Mouse (Mus musculus): ENCODE data around the gene Lpar3. TPM values are rescaled to one million over a fixed set of nuclear protein-coding genes. Genes with fewer than 3 reads are reported as not detected.
A peak's percentile ranks its signal among the peaks of the same experiment; 100 is the strongest.

Lpar3 gene
- total RNA-seq, 2 experiments from 2014 or later = 0.33 to 0.45 TPM

DNA sequence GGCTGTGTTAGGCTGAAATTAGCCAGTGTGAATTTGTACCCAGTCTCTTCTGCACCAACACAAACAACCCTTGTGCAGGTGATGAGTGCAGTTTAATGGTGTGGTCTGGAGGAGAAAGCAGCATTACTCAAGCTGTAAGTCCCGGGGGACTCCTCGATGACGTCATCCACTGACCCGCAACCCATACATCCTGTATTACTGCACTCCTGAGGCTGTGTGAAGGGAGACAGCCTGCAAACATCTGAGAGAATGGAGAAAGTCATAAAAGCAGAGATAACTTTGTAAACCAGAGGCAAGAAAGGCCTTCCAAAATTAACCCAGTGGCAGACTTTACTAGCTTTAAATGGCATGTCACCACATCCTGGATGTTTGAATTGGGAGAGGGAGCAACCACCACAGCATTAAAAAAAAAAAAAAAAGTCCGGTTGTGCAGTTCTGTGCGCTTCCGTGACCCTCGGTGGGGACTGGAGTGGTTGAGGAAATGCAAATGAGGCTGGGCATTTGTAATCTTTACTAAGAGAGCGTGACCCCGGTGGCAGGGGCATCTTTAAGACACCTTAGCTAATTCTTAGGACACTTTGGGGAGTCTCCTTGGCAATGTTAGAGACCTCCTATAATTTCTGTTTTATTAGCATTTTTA, 36.8 kb downstream of the Lpar3 start:
- DNase-seq (ENCODE audit: low spot score in 2 of 2) = no peak

DNA sequence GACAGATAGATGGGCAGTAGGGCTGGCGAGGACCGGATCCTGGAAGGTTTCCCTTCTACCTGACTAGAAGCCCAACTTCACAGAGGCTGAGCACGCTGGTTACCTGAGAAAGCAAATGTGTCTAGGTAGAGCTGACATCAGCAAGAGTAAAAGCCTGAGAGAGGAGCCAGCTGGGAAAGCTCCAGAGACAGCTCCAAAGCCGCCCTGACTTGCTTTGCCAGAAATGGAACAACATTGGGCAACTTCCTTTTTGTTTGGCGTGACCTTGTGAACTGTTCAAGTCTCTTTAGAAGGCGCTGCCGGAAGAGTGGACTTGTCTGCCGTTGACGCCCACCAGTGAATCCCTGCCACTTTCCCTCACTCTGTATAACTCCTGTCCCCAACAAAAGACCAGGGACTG, 39.4 kb downstream of the Lpar3 start:
- DNase-seq (ENCODE audit: low spot score in 2 of 2) = no peak

DNA sequence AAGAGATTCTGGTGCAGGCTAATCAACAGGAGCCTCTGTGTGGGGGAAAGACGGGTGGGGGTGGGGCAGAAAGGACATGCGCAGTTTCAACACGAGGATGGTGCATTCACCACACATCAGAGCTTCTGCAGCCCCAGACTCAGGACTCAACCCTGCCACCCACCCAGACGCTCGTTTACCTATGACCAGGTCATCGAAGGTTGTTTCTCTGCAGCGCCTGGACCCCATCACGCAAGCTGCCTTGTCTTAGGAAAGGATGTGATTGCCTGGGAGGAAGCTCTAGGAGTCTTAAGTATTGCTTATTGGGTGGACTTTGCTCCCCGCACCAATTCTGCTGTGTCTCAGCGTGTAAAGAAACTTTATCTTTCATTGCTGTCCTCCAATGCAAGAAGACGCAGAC, 40.1 kb downstream of the Lpar3 start:
- DNase-seq (ENCODE audit: low spot score in 2 of 2) = no peak

DNA sequence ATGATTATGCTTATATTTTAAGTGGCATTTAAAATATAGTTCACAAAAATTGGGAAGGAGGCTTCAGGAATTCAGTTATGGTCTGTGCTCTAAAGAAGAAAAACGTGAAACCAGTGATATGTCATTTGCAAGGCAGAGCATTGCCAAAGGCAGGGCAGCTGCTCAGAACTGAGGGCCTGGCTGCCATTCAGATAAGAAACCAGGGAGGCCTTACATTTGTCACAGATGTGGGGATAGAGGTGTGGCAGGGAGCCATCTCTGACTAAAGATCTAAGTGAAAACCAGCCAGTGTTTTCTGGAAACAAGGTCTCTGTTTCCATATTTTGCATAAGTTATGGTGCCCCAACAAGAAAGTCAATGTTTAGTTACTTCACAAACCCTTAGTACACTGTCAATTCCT, 41.8 kb downstream of the Lpar3 start:
- DNase-seq (ENCODE audit: low spot score in 2 of 2) = no peak

DNA sequence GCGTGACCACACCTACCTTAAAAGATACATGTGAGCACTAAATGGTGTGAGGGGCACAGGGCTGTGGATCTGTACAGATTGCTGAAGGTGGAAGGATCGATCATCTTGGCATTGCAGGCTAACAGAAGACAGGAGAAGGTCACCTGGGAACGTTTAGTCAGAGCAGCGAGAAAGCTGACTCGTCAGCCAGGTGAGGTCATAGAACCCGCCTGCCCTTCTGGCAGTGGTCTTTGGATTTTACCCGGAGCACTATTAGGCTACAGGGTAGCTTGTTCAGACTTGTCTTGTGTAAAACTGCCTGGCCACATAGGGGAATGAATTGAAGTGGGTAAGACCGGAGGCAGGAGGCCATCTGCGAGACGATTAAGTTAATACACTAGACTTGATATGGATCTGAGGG, 43.4 kb downstream of the Lpar3 start:
- DNase-seq (ENCODE audit: low spot score in 2 of 2) = no peak

DNA sequence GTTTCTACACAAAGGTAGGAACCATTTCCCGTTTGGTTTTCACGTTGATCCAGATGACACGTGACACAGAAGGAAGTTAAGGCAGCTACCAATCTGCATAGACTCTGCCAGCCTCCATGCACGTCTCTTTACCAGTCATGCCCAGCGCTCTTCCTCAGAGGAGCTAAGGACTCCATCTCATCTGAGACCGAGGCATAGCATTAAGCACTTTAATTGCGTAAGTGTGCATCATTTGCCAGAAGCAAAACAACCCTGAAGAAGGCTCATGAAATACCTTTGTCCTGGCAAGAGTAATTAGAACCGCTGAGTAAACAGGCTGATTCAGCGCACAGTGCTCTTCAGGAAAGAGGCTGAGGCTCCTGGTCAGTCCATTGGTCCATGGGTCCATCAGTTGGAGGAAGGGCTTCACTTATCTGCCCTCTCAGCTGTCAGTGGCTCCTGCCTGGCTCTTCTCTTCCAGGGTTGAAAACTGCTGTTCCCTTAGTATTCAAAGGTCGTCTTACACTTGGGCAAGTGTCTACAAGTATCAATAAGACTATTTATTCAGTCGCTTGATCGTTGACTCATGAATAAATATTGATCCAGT, 44.9 kb downstream of the Lpar3 start:
- DNase-seq (ENCODE audit: low spot score in 2 of 2) = no peak

DNA sequence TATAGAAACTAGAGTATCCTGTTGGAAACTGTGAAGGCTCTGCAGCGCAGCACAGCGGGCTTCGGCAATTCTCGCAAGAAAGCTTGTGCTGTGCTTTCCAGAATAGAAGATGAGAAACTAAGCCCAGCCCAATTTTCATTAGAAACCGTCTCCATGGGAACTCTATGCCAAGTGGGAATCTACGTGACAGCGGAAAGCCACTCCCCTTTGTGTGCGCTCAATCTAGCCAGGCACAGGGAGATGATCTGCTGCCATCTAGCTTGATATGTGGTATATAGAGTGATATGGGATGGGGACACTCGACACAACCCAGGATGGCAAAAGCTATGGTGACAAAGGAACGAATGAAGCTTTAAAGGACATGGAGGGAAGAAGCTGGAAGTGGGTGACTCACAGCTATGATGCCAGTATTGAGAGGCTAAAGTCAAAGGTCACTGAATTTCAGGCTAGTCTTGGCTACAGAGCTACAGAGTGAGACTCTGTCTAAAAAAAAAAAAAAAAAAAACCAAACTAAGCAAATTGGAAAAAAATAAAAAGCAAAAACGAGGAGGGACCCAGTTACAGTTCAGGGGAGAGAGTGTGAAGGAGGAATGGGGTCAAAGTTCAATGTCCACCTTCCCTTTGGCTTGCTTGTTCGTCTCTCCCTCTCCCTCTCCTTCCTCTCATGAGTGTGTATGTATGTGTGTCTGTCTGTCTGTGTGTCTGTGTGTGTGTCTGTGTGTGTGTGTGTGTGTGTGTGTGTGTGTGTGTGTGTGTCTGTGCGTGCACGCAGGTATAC, 47.5 kb downstream of the Lpar3 start:
- DNase-seq (ENCODE audit: low spot score in 2 of 2) = peak; percentile 59 to 72

DNA sequence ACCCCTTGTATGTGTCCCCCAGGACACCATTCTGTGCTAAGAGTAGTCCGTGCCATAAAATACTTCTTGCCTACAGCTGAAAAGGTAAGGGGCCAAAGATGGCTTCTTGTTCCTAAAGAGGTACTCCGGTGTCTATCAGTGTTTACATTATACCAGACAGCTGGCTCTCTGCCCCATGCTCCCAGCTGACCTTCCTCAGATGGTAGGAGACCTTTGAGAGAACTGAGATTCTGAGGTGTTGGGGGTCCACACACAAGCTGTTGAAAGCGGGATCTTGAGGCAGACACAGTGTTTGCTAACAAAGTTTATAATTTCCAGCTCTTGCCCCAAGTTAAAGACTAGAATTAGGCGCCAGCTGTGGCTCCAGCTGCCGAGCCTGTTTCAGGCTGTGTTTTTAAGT, 53.7 kb downstream of the Lpar3 start:
- no peak for DNase-seq (ENCODE audit: low spot score in 2 of 2)

DNA sequence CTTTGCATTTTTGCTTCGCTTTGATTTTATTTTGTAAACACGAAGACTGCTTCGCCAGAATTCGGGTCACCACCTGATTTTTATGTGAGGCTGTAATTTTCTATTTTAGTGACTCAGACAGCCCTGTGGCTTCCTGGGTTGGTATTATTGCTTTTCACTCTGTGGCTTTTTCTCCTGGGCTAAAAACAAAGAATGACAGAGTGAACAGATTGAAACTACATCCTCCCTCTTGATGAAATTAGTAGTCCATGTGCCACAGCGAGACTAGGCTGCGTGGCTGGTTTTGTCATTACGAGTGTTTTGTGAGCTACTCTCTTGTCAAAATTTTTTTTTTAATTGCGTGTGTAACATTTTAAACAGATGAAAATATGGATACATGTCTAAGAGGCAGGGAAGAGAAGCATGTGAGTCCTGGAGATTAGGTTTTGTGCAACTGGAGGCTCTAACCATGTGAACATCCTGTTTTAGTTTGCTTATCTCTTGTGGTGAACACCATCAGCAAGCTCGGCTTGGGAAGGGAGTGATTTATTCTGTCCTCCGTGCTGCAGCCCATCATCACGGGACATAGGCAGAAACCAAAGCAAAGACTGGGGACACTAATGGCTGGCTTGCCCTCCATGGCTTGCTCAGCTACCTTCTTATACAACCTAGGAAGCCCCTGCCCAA, 54.7 kb downstream of the Lpar3 start:
- DNase-seq (ENCODE audit: low spot score in 2 of 2) = peak; percentile 25 to 72

DNA sequence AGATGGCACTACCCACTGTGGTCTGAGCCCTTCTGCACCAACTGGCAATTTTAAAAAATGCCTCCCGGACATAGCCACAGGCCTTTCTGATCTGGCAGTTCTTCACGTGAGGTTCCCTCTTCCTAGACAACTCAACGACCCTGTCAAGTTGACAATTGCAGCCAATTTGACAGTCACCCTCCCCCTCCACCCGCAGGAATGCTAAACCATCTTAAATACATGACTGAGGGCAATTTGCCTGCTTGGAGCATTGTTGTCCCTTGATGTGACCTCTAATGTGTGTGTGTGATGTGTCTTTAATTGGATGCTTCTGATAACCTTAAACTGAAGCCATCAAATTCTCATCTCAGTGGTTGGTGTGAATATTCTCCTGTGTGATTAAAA, 55.3 kb downstream of the Lpar3 start:
- no peak for DNase-seq (ENCODE audit: low spot score in 2 of 2)

DNA sequence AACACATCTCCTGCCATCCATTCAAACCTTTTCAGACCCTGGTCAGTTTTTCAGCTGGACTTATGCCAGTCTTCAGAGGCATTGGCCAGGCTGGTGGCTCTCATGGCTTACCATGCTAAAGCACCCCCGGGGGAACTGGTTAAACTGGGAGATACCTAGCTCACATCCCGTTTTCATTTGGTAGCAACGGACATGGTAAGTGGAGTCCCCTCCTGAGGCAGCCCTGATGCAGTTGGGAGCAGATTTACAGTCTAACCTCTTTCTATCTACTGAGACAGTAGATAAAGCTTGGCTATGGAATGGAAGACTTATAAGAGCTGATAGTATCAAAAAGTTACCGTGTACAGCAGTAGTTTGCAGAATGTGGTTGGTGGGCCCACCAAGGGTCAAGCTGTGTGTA, 56.2 kb downstream of the Lpar3 start:
- no peak for DNase-seq (ENCODE audit: low spot score in 2 of 2)

DNA sequence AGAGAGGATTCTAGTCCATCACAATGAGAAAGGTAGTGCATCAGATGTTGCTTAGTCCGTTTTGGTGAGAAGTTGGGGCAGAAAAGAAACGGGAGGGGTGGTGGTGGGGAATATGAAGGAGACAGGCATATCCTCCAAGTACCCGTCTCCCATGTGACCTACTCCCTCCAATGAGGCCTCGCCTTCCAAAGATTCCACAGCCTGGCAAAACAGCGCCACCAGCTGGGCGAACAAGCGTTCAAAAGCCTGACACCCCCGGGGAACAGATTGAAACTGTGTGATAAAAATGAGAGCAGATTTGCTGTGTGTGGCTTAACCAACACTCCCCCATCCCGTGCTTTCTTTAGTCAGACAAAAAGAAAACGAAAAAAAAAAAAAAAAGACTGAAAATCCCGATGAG, 56.7 kb downstream of the Lpar3 start:
- peak; percentile 69 to 82 for DNase-seq (ENCODE audit: low spot score in 2 of 2)

DNA sequence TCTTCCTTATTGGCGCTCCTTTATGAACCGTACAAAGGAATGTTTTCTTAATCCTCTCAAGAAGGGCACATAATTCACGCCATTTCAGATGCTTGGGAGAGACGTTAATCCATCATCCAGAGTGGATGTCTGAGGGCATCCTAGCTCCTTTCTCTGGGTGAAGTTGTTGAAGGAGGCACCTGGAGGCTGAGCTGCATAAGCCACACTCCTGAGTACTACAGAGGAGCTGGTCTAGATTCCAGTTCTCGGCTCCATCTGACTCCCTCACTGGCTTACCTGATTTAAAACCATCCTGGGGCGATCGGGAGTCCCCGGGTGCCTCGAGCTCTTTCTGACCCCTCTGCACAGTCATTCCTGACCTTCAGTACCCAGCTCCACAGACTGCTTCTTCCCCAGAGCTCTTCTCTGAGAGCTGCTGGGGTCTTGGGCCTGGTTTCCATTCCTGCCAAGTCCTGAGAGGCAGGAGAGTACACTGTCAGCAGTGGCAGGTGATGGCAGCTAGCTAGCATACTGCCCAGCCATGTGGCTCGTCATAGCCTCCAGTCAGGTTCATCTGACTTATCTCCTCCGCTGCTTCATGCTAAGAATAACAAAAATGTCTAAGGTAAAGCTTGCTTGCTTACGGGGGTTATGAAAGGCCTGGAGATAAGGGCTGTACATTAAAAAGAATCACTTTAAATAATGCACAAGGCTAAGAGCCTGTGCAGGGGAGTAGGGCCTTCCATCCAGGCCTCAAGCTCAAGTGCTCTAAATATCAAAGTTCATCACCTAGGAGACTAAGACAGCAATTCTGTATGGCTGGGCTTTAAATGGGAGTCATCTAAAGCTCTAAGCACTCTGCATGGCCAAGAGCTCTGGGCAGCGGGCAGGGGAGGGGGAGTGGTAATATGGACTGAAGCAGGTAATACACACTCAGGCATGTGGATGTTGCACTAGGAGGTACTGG, 57.7 kb downstream of the Lpar3 start:
- DNase-seq (ENCODE audit: low spot score in 2 of 2) = no peak

DNA sequence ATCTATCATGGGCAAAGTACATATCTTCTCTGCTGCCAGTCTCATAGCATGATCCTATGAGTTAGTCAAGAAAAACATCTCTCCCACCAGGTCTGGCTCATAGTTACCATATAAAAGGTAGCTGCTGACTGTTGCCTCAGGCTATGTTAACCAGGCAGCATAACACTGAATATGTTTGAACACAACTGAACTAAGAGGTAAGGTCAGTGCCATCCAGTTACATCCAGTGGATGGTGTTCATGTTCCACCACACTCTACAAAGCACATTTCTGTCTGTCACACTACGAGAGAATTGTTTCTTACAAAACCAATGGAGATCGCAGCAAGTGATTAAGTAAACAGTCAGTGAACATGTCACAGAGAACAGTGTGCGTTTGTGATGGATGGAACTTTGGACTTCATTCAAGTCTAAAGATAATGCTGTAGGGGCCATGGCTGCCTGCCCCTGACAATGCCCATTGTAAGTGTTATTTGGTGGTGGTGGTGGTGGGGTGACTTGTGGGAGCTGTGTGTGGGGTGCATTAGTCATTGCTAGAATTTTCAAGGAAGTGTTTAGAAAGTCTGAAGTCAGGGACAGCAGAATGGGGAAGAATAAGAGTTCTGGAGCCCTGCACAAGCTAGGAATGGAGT, 63.1 kb downstream of the Lpar3 start:
- no peak for DNase-seq (ENCODE audit: low spot score in 2 of 2)

DNA sequence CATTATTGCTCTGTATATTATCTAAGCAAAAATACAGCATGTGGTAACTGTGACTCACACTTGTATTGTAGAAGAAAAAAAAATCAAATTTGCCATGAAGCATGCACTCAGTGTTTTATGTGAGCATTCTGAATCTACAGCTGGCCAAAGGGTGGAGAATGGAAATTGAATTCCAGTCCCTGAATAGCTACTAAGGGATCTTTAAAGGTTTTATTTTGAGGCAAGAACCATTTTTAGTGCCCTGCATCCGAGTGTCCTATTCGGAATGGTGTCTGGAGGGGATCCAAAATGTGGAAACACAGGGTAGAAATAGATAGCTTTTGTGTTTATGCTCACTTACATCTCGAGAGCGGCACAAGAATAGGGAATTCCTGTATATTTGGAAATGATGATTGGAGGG, 65.4 kb downstream of the Lpar3 start:
- DNase-seq (ENCODE audit: low spot score in 2 of 2) = no peak

DNA sequence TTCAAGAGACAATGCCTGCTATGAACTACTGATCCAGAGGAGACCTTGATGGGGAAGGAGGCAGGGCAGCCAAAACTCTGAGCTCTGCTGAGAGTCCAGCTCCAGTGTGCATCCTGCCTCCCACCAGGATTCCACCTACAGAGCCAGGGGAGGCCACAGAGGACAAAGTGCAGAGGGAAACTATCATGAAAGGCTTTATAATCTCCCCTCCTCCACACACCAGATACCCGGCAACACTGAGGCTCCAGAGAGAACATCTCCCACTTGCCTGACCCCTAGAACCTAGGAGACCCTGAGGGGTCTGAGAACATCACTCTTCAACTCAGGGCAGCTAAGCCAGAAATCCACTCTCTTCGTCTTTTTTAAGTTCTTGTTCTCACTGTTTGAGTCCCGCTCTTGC, 71.2 kb downstream of the Lpar3 start:
- no peak for DNase-seq (ENCODE audit: low spot score in 2 of 2)

DNA sequence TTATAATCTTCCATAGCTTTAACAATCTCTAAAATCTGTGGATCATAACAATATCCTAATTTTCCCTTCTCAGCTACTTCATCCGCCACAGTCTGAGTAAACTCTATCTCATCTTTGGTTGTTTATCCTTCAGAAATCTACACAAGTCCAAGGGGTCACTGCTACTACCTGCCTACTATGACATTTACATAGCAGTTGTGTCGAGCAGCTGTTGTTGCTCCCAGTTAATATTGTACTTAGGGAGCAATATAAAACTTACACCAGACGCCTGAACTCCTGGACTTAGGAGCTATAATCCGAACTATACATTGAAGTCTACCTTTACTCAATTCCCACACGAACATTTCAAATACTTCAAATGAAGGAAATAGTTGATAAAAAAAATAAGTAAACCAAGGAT, 71.8 kb downstream of the Lpar3 start:
- no peak for DNase-seq (ENCODE audit: low spot score in 2 of 2)

DNA sequence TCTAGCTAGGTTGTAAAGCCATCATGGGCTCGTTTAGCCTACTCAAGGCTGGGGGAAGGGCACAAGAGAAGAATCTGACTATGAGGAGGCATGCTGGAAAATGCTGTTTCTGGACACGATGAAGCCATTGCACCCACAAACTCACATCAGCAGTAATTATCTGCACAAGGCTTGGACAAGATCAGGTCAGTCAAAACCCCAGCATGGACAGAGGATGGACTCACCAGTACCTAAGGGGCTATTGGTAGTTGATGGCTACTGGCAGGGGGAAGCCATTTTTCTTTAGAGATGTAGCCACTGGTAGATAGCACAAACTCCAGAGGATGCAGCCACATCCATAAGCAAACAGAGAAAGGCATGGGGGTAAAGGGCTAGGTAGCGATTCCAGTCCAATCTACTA, 81.7 kb downstream of the Lpar3 start:
- DNase-seq (ENCODE audit: low spot score in 2 of 2) = no peak

DNA sequence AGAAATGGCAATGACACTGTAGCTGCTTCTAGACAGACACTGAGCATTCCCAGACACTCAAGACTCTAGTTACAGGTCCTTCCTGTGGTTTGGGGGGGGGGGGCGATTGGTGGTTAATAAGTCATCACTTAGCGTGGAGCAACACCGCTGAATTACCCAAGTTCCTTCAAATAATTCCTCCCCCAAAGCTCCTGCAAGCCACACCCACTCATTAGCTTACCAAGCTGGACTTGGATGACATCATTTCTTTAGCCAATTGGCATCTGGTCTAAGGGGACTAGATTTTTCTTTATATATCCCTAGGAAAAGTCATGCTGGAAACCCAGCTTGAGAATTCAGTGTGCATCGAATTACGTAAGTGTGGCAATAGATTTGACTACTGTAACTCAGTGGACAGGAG, 82.4 kb downstream of the Lpar3 start:
- no peak for DNase-seq (ENCODE audit: low spot score in 2 of 2)

DNA sequence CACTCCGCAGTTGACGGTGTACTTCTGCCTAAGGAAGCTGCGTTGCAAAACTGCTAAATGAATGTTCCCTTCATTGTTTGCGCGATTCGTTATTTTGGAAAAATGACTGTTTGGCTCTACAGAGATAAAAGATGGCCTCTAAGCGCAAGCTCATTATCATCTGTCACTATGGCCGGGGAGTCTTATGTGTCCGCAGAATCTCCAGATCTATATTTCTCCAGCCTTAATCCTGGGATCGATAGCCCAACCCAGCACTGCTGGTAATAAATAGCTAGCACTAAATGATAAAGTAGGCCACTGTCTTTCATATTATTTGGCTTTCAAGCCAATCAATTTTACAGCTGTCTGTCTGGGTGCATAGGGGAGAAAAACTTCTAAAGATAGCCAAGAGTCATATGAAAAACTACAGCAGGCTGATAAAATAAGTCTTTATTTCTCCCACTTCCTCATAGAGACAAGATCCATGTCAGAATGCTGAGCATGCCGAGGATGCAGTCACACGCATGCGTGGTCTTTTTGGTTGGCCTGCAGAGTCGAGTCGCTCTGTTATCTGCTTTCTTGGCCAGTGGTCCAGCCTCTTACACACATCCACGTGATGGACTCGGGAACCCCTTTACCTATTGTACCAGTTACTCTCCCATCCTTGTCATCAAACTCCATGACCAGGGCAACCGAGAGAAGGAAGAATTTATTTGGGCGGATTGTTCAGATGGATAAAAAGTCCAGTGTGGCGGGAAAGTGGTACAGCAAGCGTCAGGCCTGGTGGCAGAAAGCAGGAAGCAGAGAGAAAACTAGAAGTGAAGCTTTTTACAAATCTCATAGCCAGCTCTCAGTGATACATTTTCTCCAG, 84.0 kb downstream of the Lpar3 start:
- DNase-seq (ENCODE audit: low spot score in 2 of 2) = no peak
